Mouse (Mus musculus) kidney, adult 9 months (tissue): ENCODE measurements around the gene Slc37a4.
"Not testable (repeated sequence)": the region's sequence is repeated elsewhere in the genome, so short reads cannot be mapped to it uniquely, and the experiment has no call there.

Experiments
- DNase-seq: peaks from one replicate; pipeline ENCODE4 v3.0.0; 2022

Gene Slc37a4

GRCm38 (mm10) chr9:44444402-44445025 is 47.9 kb downstream of the Slc37a4 start:
- DNase-seq: not testable (repeated sequence)

GRCm38 (mm10) chr9:44450387-44450786 is 53.7 kb downstream of the Slc37a4 start:
- peak; percentile 34 for DNase-seq
